20 mouse cellular contexts compared by ENCODE assay signal in the genomic region with DNA sequence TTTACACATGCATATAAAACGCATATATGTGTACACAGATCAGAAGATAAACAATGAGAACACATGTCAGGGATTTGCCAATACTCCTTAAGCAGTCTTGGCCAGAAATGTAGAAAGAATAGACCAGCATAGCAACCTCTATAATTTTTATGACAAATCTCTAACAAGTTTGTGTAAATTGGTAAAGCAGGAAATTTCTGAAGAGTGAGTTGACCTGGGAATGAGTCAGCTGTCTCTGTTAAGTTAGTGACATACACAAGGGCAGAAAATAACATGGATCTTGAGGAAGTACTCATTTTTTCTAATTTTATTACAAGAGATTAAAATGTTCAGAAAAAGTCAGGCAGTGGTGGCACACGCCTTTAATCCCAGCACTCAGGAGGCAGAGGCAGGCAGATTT. TPM values are rescaled to one million over a fixed set of nuclear protein-coding genes. Genes with fewer than 3 reads are reported as not detected.
"Had no signal": no experiment of that assay in that cellular context is flagged by ENCODE, and none has a peak within 500 bp of the region (broad histone marks: within the 10 kb centered on the region; RNA-seq: fewer than 3 reads in every experiment).

No protein-coding gene starts in this region.

- H3K4me3 ChIP-seq: midbrain, embryonic 10.5 days; midbrain, embryonic 12.5 days; midbrain, embryonic 15.5 days; neural tube, embryonic 13.5 days; neural tube, embryonic 15.5 days had no signal

- H3K9ac ChIP-seq: lung, embryonic 14.5 days; midbrain, embryonic 12.5 days; midbrain, embryonic 15.5 days; neural tube, embryonic 13.5 days; neural tube, embryonic 15.5 days had no signal

- H3K36me3 ChIP-seq: midbrain, embryonic 10.5 days; midbrain, embryonic 12.5 days; midbrain, embryonic 15.5 days; neural tube, embryonic 13.5 days; neural tube, embryonic 15.5 days had no signal

- H3K4me2 ChIP-seq: lung, embryonic 14.5 days; midbrain, embryonic 12.5 days; midbrain, embryonic 15.5 days; neural tube, embryonic 13.5 days; neural tube, embryonic 15.5 days had no signal

- ATAC-seq: midbrain, embryonic 15.5 days had no signal

- DNase-seq: lung, adult 18-20 months; lung, embryonic 14.5 days; lung, postnatal 10 days; lung, postnatal 4 days; retina, postnatal 1 day; right cerebral cortex, adult 18-20 months; right cerebral cortex, postnatal 25 days; right cerebral cortex, postnatal 4 days; spleen, adult 18-20 months; thymus, adult 18-20 months; thymus, postnatal 14 days; thymus, postnatal 36 days had no signal

- H3K27me3 ChIP-seq: midbrain, embryonic 15.5 days; neural tube, embryonic 13.5 days; neural tube, embryonic 15.5 days had no signal

- H3K27ac ChIP-seq: midbrain, embryonic 10.5 days; midbrain, embryonic 12.5 days; midbrain, embryonic 15.5 days; neural tube, embryonic 13.5 days; neural tube, embryonic 15.5 days had no signal

- H3K4me1 ChIP-seq: midbrain, embryonic 15.5 days; neural tube, embryonic 15.5 days had no signal

- H3K9me3 ChIP-seq: midbrain, embryonic 10.5 days; midbrain, embryonic 12.5 days; midbrain, embryonic 15.5 days; neural tube, embryonic 13.5 days; neural tube, embryonic 15.5 days had no signal

RNA-seq across cellular contexts. Expression of gene Cubn, which starts 34.6 kb away (rescaled TPM):
- total RNA-seq: megakaryocyte-erythroid progenitor cell, adult 5-6 weeks; monocyte, adult 5-6 weeks had no signal
- polyA plus RNA-seq: thymus, postnatal 0 days had no signal
